Mouse (Mus musculus): ENCODE data around the gene Serpinb8.

The Serpinb8 gene

GRCm38 (mm10) chr1:107645086-107645485 is 55.3 kb downstream of the Serpinb8 start:
- no peak for DNase-seq (ENCODE audit: low spot score)

DNA sequence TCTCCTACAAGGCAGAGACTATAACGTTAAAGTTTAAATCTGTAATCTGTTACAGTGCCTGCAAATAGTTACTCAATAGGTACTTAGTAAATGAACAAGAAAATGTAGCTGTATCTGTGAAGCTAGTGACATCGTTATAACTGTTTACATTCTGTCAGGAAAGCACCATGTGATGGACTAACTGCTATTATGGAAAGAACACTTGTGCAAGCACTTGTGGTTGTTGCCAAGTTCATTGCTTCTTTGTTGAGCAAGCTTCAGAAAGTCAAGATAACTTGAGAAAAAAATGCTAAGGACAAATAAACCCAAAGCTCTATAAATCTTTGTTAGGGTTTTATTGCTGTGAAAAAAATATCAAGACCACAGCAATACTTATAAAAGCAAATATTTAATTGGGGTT is 67.9 kb downstream of the Serpinb8 start:
- DNase-seq (ENCODE audit: low spot score) = no peak
